Mouse (Mus musculus): ENCODE results near the gene Ercc6l2. TPM values are rescaled to one million over a fixed set of nuclear protein-coding genes. Genes with fewer than 3 reads are reported as not detected.

Gene Ercc6l2
- 7.3 and 9.4 TPM in 2 replicates for polyA plus RNA-seq (2012; ENCODE audit: insufficient read depth, insufficient read length, missing spikeins)

DNA sequence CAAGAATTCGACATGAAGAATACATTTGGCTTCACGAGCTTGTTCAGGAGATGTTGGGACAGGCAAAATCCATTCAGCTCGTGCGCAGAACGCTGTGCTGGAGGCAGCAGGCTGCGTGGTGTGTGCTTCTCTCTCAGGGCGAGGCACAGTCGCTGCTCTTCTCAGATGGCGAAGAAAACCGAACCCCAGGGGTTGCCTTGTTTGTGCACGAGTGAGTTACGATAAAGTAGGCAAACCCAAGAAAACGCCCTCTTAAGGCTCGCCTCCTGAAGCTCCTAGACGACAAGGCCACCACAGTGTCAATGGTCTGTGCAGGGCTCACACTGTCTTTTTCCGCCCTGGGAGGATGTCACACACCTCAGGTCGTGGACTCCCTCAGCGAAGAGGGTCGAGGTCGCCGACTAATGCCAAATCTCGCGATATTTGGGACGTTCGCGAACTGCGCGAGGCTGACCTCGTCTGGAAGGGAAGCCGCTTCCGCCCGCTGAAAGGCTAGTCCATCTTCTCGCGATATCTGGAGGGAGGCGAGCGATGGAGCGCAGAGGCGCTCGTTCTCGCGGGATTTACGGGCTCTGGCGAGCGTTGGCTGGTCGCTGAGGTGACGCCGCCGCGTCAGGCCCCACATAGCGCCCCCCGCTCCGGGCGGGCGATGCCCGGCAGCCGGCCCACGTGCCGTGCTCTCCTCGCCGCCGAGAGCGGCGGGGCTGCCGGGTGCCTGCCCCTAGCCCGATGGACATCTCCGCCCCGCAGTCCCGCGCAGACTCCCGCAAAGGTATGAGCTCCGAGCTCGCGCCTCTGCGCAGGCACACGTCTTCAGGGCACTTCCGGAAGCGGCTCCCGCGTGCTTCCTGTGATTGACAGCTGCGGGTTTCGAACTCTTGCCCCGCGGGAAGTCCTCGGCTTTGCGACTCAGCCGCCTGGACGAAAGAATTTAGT lies at the start of gene Ercc6l2:
Ercc6l2 (plus strand) TSS at position 495 of the 936 bp plus-strand sequence.
- peak within 1 kb of the TSS; percentile 76 for H3K27ac ChIP-seq (ENCODE audit: insufficient read depth, low read depth, low read length)
- peak within 1 kb of the TSS; percentile 75 for H3K4me3 ChIP-seq (ENCODE audit: insufficient read depth, low read length)
- no peak for TF ChIP-seq CTCF (IDR thresholded peaks at IDR 0.05; ENCODE audit: low read depth, low read length)
- TF ChIP-seq POLR2A (IDR thresholded peaks at IDR 0.05; ENCODE audit: borderline replicate concordance, low read depth, low read length), result no peak

GRCm38 (mm10) chr13:63766065-63766464 lies 49.0 kb upstream of the Ercc6l2 start:
- TF ChIP-seq CTCF (IDR thresholded peaks at IDR 0.05; ENCODE audit: low read depth, low read length) (no peak), POLR2A (IDR thresholded peaks at IDR 0.05; ENCODE audit: borderline replicate concordance, low read depth, low read length) (no peak)
- no peaks in the 10 kb centered on the region for H3K4me1 ChIP-seq (ENCODE audit: control insufficient read depth, insufficient read depth, low read length)
- no peak overlapping the region for H3K4me3 ChIP-seq (ENCODE audit: insufficient read depth, low read length)
- H3K27ac ChIP-seq (ENCODE audit: insufficient read depth, low read depth, low read length), result no peak overlapping the region

More for the DNA sequence above, at the start of gene Ercc6l2:
- H3K4me1 ChIP-seq (ENCODE audit: control insufficient read depth, insufficient read depth, low read length), result peaks cover 8% of the 10 kb centered on the region

DNA sequence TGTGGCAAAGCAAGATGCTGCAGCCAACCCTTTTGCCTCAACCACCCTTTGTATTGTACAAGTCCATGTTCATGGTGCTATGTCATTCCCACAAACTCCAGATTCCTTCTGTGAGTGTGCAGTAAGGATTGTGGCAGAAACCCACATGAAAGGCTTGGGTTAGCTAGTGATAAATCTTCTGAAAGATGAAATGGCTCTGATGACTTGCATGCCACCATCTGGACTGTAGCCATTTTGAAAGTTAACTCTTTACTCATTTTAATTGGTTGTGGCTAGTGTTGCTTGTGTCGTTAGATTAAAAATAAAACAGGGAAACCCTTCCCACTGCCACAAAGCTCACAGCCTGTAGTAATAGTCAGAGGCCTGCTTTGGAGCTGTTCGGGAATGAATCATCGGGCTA lies 44.0 kb upstream of the Ercc6l2 start:
- no peaks in the 10 kb centered on the region for H3K4me1 ChIP-seq (ENCODE audit: control insufficient read depth, insufficient read depth, low read length)
- no peak for TF ChIP-seq CTCF (IDR thresholded peaks at IDR 0.05; ENCODE audit: low read depth, low read length)
- TF ChIP-seq POLR2A (IDR thresholded peaks at IDR 0.05; ENCODE audit: borderline replicate concordance, low read depth, low read length), result no peak
- H3K27ac ChIP-seq (ENCODE audit: insufficient read depth, low read depth, low read length), result no peak overlapping the region
- no peak overlapping the region for H3K4me3 ChIP-seq (ENCODE audit: insufficient read depth, low read length)

DNA sequence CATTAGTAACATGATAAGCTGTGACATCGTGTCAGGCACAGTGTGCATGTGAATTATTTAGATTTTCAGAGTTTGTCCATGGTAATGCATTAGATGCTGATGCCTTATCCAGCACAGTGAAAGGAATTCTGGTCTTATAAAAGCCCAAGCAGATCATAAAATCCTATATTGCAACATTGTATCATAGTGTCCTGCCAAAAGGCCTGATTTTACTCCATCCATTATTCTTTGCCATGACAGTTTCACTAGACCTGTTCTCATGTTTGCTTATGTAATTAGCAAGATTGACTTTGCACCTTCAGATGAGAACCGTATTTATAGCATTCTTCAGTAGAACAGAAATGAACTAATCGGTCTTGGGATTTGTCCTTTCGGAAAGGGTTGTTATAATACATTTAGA lies 36.1 kb upstream of the Ercc6l2 start:
- no peaks in the 10 kb centered on the region for H3K4me1 ChIP-seq (ENCODE audit: control insufficient read depth, insufficient read depth, low read length)
- no peak overlapping the region for H3K4me3 ChIP-seq (ENCODE audit: insufficient read depth, low read length)
- H3K27ac ChIP-seq (ENCODE audit: insufficient read depth, low read depth, low read length), result no peak overlapping the region
- no peak for TF ChIP-seq CTCF (IDR thresholded peaks at IDR 0.05; ENCODE audit: low read depth, low read length)

GRCm38 (mm10) chr13:63779376-63780291 lies 35.4 kb upstream of the Ercc6l2 start:
- H3K4me1 ChIP-seq (ENCODE audit: control insufficient read depth, insufficient read depth, low read length), result no peaks in the 10 kb centered on the region
- H3K27ac ChIP-seq (ENCODE audit: insufficient read depth, low read depth, low read length), result no peak overlapping the region
- no peak for TF ChIP-seq POLR2A (IDR thresholded peaks at IDR 0.05; ENCODE audit: borderline replicate concordance, low read depth, low read length)
- no peak for TF ChIP-seq CTCF (IDR thresholded peaks at IDR 0.05; ENCODE audit: low read depth, low read length)
- H3K4me3 ChIP-seq (ENCODE audit: insufficient read depth, low read length), result no peak overlapping the region

DNA sequence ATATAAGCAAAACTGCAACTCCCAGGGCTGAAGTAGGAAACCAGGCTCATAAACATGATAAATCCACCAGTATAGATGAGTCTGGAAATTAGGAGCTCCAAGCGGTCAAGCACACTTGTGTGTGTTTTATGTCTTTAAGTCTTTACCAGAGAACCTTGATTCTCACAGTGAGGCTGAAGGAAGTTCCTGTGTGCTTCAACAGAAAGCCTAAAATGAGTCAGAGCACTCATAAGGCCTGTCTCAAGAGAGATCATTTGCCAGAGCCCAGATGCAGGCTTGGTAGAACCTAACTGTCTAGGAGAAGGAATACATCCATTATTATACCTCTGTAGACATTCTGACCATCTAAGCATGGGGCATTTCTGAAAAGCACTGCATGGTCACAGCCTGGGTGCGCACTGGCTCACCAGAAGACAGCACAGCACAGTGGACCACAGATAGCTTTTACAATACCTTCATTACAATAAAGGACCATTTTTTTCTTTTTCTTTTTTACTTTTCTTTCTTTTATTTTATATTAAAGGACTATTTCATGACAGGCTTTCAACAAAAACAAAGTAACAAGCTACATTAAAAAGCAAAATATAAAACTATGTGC lies 22.7 kb upstream of the Ercc6l2 start:
- TF ChIP-seq CTCF (IDR thresholded peaks at IDR 0.05; ENCODE audit: low read depth, low read length) (no peak), POLR2A (IDR thresholded peaks at IDR 0.05; ENCODE audit: borderline replicate concordance, low read depth, low read length) (no peak)
- H3K27ac ChIP-seq (ENCODE audit: insufficient read depth, low read depth, low read length), result no peak overlapping the region

DNA sequence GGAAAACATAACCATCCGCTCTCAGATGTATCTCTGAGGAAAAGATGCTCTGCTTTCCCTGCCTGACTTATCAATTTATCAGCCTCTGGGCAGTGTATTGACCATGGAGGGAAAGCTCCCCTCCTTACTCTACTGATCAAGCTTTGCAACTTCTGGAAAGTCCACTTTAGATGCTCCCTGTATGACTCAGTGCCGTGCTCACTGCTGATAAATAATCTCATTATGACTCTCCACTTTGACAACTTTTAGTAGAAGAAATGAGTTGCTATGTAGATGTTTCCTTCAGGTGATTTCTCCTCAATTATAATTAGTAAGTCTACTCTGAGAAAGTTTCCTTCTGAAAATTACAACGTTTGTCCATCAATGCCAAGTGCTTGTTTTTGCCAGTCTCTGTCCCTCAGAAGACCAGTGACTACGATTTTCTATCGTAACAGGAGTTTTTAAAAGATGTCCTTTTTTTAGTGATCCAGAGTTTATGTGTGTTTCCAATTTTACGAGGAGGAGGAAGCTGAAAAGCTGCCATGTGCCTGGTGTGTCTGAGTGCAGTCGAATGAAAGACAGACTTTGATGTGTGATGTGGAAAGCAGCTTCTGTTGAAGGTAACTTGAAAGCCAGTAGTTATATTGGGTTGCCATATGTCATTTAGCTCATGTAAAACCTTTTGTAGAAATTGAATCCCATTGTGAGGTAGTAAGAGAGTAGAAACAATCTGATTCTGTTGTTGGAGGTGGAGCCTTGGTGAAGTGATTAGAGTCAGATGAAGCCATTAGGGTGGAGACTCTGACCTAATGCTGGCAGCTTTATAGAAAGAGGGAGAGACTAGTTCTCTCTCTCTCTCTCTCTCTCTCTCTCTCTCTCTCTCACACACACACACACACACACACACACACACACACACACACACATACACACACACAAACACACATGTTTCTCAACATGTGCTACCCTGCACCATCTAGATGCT lies 21.4 kb upstream of the Ercc6l2 start:
- TF ChIP-seq CTCF (IDR thresholded peaks at IDR 0.05; ENCODE audit: low read depth, low read length) (no peak), POLR2A (IDR thresholded peaks at IDR 0.05; ENCODE audit: borderline replicate concordance, low read depth, low read length) (no peak)
- Histone ChIP-seq H3K4me3 (ENCODE audit: insufficient read depth, low read length) (no peak overlapping the region), H3K27ac (ENCODE audit: insufficient read depth, low read depth, low read length) (no peak overlapping the region), H3K4me1 (ENCODE audit: control insufficient read depth, insufficient read depth, low read length) (no peaks in the 10 kb centered on the region)

More for the DNA sequence above, 22.7 kb upstream of the Ercc6l2 start:
- Histone ChIP-seq H3K4me1 (ENCODE audit: control insufficient read depth, insufficient read depth, low read length) (no peaks in the 10 kb centered on the region), H3K4me3 (ENCODE audit: insufficient read depth, low read length) (no peak overlapping the region)

DNA sequence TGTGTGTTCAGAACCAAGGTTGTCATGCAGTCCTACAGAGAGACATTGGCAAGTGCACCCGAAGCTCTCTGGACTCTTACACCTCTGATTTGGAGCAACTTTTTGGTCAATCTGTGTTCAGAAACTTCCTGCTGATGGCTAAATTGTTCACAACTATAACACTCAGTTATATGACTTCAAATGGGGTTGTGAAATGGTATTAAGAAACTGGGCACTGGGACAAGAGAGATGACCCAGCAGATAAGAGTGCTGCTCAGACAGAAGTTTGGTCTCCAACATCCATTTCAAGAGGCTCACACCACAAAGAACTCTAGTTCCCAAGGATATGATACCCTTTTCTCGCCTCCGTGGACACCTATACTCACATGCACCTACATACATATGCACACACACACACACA lies 16.4 kb upstream of the Ercc6l2 start:
- TF ChIP-seq POLR2A (IDR thresholded peaks at IDR 0.05; ENCODE audit: borderline replicate concordance, low read depth, low read length) (no peak), CTCF (IDR thresholded peaks at IDR 0.05; ENCODE audit: low read depth, low read length) (no peak)
- Histone ChIP-seq H3K4me3 (ENCODE audit: insufficient read depth, low read length) (no peak overlapping the region), H3K27ac (ENCODE audit: insufficient read depth, low read depth, low read length) (no peak overlapping the region), H3K4me1 (ENCODE audit: control insufficient read depth, insufficient read depth, low read length) (peaks cover 3% of the 10 kb centered on the region; the same call in 1 of the 2 replicates)
